Mouse (Mus musculus) mouse embryonic stem cell (cell line): ENCODE measurements around the gene Il23a.
"Not testable (repeated sequence)": the region's sequence is repeated elsewhere in the genome, so short reads cannot be mapped to it uniquely, and the experiment has no call there.

Source experiments
- in situ Hi-C, 2 experiments: fragments of 300-500 bp; cut with MboI; formaldehyde crosslinking; loops; 1 replicate in 1 of 2; 3 replicates in 1 of 2; pipeline ENCODE4 v1.14.3; 2019 to 2020; ENCODE audit warnings: low sequenced_read_pairs in 2 of 2, low pct_unique_long_range_greater_than_20kb in 1 of 2, mixed read lengths in 1 of 2; ENCODE audit not compliant: unreplicated experiment in 1 of 2

Il23a gene

DNA sequence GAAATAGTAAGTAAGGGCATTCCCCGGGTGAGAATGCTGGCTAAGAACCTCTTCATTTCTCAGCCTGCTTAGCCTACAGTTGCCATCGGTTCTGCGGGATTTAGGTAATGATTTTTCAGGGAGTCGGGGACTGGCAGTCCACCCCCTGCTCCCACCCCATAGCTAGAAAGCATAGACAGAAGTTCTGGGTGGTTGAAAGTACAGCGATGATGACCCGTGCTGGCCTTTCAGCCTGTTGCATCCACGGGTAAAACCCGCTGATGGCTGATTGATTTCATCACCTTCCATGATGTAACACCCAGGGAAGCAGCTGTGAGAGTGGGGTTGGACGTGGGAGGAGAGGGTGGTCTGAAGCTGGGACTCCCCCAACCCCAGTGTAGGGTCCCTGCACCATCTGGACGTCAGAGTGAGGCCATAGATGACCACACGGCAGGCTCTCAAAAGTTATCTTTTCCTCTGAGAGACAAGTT, at the start of gene Il23a:
Il23a (minus strand) TSS at position 51 of the 470 bp plus-strand sequence.
- in situ Hi-C loops, result no loop called here

DNA sequence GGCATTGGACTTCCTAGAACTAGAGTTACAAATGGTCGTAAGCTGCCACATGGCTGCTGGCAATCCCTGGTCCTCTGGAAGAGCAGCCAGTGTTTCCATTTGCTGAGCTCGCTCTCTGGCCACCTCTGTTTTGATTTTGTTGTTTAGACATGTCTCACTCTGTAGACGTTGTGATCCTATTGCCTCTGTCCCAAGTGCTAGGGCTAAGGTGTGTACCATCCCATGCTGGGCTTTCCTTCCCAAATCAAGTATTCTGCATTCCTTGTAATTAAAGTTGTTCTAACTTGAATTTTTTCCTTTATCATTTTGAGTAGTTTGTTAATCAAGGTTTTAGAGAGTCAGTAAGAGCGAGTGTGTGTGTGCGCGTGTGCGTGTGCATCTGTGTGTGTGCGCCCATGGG, 49.0 kb upstream of the Il23a start:
- in situ Hi-C loops, result loop anchor here in 1 of 2 experiments (10.0 kb wide), 1 partner anchor 107 kb away; the partner anchor contains the start of gene Smarcc2

DNA sequence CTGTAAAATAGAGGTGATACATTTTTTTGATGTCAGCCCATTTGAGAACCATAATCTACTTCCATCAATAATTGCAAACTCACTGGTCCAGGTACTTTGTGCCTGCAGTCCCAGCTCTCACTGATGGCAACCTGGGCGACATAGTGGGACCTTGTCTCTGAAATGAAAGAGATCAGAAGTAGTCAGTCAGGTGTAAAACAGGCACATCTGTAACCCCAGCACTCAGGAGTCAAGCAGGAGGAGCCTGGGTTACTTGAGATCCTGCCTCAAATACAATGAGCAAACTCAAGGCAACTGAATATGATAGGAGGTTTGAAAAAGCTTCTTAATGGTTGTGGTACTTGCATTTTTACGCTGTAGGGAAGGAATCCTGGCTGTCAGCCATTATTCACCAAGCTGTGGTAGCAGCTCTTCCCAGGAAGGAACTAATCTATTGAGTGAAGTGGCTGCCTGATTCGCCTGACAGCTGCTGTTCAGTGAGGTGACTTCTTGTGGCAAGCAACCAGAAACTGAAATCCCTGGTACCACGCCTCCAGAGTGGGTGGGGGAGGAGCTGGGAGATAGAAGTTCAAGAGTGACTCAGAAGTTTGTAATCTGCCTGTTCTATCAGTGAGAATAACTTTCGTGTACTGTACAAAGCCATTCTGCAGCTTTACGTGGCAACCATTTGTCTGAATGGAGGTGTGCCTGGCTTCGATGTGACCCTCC, 46.2 kb upstream of the Il23a start:
- in situ Hi-C loops, result loop anchor here in 1 of 2 experiments (10.0 kb wide), 1 partner anchor 110 kb away; the partner anchor contains the start of gene Smarcc2

DNA sequence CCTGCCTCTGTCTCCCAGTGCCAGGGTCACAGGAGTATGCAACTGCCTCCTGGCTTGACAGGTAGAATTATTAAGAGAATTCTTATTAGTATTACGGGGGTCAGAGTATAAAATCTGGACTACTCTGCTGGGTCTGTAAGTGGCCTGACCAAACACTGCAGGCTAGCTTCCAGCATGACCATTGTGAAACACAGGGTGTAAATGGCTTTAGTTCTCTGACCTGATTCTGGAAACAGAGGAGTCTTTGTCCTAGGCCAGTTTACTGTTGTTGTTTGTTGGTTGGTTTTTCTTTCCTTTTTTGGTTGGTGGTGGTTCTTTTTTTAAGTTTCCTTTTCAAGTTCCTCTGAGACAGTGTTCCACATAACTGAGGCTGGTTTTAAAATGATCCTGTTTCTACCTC, 44.9 kb upstream of the Il23a start:
- in situ Hi-C loops, result loop anchor here in 1 of 2 experiments (10.0 kb wide), 1 partner anchor 111 kb away; the partner anchor contains the start of gene Smarcc2

DNA sequence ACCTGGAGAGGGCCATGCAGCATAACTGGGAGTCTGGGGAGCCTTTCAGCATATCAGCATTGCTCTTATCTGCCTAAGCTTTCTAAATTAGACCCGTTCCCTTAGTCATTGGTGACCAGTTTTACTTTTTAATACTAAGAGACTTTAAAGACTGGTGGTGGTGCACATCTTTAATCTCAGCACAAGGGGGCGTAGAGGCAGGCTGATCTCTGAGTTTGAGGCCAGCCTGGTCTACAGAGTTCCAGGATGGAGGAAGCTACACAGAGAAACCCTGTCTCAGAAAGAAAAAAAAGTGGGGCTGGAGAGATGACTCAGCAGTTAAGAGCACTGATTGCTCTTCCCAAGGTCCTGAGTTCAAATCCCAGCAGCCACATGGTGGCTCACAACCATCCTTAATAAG, 41.7 kb upstream of the Il23a start:
- in situ Hi-C loops, result loop anchor here in 1 of 2 experiments (10.0 kb wide), 1 partner anchor 115 kb away; the partner anchor contains the start of gene Smarcc2

DNA sequence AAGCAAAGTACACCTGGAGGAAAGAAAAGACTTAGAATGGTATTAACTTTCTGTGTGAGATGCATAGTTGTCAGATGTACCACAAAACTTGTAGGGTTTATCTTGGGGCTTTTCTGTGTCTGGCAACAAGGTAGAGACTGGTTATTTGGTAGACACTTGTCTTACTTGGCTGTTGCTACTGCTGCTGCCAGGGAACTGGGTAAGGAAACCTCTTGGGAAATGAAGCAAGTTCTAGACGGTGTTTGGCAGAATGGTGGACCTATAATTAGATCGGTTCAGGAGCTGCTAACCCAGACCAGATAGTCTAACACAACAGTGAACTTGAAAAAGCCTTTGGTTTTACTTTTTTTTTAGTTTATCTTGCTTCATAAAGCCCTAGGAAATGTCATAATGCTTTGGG, 40.4 kb upstream of the Il23a start:
- in situ Hi-C loops, result no loop called here

DNA sequence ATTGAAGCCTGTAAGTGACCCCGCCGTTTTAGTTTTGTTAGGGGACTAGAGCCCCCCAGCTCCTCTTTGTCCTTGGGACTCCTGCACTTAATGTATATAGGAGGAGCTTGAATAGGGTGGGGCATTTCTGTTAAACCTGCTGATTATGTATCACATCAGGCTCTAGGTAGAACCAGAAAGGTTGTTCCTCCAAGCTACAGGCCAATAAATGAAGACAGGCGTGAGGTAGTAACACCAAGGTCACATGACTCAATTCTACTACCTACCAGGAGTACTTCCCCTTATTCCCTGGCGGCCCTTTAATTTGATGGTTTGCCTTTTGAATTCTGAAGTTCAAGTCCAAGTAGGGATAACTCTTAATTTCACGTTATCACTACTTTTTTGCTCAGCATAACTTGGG, 39.9 kb upstream of the Il23a start:
- in situ Hi-C loops, result no loop called here

DNA sequence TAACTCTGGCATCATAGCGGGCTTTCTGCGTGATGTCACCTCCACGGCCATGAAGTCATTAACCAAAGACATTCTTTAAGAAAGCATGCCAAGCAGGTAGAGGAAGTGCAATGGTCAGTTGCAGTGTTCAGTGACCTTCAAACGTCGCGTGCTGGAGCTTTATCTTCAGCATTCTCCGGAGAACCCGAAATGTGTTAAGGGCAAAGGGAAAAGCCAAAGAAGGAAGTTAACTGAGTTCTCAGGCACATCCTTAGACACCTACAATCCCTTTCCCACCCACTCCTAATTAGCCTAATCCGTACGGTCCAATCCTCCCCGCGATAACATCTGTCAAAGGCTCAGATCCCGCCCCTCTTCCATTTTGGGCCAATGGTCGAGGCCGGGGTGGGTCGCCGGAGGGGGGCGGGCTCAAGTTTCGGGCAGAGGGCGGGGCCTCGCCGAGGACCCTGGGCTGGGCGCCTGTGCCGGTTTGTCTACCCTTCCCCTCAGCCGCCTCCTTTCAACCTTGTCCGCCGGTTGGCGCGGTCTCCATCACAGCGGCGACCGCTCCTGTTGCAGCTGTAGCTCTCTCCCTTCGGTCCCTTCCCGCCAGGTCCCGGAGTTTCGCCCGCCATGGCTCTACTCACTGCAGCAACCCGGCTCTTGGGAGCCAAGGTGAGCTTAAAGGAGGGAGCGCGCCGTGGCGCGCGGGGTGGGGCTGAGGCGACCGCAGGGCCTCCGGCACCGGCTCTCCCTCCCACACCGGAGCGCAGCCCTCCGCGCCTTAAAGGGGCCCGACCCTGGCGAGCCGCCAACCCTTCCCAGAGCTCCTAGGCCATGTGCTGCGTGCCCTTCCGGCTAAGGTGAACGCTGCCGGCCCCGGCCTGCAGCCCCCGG, 39.0 kb upstream of the Il23a start, which contains the start of gene Cs:
Cs (plus strand) TSS at position 429 of the 876 bp plus-strand sequence.
- in situ Hi-C loops, result no loop called here

DNA sequence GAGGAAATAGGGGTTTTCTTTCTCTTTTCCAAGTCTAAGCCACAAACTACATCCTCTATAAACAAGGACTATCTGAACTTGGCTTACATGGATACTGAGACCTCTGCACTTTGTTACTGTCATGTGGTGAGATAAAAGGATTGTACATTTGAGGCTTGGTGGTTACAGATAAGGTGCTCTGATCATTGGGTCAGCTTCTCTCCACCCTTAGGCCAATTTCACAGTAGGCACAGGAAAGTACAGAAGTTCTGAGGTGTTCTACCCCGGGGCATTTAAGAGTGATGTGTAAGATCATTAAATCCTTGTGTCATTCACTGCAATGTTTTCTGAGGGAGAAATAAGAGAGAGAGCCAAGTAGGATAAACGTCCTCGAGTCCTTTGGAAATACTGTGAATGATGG, 38.0 kb upstream of the Il23a start:
- in situ Hi-C loops, result no loop called here

DNA sequence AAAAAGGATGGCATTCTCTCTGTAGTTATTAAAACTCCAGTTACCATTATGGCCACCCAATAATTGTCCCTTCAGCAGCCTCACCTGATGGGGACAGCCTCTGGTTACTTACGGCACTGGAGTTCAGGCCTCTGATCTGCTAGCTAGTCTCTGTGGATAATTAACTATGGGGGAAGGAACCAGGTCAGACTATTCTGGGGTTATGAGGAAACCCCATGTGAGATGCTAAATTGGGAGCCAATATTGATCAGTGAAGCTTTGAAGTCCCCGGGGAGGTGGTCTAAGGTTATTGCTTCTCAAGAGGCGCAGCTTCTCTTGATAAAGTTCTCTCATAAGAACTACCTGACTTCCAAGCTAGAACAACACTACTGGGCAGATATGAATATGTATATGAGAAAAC, 37.6 kb upstream of the Il23a start:
- in situ Hi-C loops, result no loop called here

DNA sequence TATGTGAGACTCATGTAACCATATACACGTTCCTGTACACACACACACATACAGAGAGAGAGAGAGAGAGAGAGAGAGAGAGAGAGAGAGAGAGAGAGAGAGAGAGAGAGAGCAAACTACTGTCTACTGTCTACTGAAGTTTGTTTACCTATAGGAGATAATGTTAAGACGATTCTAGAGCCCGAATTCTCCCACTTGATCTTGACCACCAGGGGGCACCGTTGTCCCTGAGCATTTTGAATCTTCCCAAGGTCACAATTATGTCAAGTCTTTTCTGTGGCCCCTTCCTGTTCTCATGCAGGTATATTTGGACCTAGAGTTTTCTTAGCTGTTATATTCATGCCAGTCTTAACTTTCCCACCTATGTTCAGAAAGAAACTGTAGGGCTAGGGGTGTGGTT, 37.0 kb upstream of the Il23a start:
- in situ Hi-C loops, result no loop called here

DNA sequence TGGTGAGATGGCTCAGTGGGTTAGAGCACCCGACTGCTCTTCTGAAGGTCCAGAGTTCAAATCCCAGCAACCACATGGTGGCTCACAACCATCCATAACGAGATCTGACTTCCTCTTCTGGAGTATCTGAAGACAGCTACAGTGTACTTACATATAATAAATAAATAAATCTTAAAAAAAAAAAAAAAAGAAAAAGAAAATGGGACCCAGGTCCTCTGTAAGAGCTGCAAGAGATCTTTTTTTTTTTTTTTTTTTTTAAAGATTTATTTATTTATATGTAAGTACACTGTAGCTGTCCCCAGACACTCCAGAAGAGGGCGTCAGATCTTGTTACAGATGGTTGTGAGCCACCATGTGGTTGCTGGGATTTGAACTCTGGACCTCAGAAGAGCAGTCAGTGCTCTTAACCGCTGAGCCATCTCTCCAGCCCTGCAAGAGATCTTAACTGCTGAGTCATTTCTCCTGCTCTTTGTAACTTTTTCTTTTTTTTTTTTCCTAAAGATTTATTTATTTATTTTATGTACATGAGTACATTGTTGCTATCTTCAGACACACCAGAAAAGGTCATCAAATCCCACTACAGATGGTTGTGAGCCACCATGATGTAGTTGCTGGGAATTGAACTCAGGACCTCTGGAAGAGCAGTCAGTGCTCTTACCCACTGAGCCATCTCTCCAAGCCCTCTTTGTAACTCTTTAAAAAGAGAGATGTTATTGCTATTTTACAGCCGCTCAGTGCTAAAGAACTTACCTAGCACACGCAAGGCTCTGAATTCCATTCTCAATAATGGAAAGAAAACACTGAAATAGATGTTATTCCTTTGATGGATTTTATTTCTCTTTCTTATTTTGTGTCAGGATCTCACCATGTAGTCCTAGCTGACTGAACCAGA, 34.1 kb upstream of the Il23a start:
- in situ Hi-C loops, result not testable (repeated sequence)

DNA sequence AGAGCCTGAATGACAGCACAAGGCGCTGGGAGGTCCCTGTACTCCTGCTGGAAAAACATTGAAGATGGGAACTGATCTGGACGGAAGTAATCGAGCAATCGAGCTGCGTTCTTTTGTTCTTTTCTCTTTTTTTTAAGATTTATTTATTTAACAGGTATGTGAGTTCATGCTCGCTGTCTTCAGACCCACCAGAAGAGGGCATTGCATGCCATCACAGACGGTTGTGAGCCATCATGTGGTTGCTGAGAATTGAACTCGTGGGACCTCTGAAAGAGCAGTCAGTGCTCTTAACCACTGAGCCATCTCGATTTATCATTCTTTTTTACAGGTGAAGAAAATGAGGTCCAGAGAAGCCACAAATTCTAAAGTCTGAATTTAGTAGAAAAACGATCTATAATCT, 29.1 kb upstream of the Il23a start:
- in situ Hi-C loops, result no loop called here

DNA sequence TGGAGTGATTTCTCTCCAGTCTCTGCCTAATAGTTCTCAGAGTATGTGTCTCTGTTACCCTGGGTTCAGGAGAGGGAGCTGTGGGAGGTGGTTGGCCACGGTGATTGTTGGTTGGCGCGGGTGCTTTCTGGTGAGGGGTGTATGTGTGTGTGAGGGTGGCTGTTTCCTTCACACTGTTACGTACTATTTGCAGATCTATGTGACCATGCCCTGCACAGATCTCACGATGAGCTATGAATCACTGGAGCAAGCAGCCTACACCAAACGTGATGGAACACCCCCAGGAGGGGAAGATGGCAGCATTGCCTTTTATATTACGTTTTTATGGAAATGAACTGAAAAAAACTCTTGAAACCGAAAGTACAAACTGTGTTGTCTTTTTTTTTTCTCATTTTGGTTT, 28.3 kb upstream of the Il23a start:
- in situ Hi-C loops, result no loop called here

DNA sequence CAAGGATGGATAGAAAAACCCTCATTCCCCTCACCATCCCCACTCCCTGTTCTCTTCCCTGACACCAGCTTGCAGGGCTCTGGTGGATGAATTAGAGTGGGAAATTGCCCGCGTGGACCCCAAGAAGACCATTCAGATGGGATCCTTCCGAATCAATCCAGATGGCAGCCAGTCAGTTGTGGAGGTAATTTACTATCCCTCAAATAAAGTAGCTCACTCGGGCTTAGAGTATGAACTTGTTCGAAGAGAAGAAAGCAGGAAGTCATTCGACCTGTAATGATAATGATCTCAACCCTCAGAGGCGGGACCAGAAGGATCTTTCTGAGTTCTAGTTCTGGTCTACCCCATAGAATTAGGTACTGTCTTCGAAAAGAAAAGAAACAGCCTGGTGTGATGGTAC, 25.0 kb upstream of the Il23a start:
- in situ Hi-C loops, result no loop called here

DNA sequence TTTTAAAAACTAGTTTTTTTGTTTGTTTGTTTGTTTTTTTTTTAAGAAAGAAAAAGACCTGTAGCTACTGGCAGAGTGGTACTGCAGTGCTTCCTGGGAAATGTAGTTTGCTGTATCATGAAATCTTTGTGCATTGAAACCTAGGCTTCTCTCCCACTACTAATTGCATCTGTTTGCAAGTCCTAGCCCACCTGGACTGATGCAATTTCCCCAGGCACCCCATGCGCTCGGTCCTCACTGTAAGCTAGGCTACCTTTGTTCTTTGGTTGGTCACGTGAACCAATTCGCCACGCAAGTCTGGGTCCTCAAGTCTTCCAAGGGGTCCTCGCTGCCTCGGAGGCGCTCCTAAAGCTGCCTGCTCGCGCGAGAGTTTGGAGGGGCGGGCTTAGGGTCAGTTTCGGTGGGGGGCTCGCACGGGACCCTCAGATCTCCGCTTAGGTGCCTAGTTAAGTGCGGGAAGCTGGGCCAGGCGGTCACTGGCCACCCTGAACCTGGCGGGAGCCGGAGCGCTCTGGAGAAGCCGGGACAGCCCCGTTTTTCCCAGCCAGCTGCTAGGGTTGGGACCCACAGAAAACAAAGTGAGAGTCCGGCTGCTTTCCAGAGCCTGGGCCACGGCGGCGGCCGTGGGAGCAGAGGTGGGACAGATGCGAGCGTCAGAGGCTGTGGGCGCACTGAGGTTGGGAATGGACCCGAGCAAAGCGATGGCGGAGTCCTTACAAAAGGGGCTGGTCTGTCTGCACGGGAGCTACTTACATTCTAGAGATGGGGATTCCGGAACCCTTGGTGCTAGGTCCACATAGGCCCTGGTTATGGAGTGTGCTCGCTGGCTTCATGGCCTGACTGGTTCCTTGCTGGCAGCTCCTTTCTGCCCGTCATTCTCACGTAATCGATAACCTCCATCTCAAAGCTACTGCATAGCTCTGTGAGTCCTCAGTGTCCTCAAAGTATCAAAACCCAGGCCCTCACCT, 23.9 kb upstream of the Il23a start, which contains the start of gene Cnpy2:
Cnpy2 (plus strand) TSS at position 319 of the 968 bp plus-strand sequence.
- in situ Hi-C loops, result no loop called here

DNA sequence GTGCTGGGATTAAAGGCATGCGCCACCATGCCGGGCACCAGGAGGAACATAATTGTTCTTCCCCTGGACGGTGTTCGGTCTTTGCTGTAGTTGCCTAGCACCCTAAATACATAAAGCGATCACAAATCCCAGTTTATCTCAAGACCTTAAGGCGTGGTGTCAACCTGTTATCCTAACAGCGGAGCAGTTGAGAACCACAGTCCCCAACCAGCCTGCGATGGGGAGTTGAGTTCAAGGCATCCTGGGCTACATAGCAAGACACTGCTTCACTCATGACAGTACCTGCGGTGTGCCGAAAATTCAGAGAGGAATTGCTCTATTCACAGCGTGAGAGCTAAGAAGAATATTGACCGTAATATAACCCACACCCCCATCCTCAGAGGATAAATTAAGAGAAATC, 23.1 kb upstream of the Il23a start:
- in situ Hi-C loops, result no loop called here
